Mouse (Mus musculus): Measurements from ENCODE around the gene Ghr. TPM values are rescaled to one million over a fixed set of nuclear protein-coding genes. Genes with fewer than 3 reads are reported as not detected.

The Ghr gene
- polyA plus RNA-seq, 2 experiments from 2014 or later, result not detected

GRCm38 (mm10) chr15:3514027-3514426 lies 69.3 kb downstream of the Ghr start:
- no peak for ATAC-seq

GRCm38 (mm10) chr15:3512380-3512779 lies 70.9 kb downstream of the Ghr start:
- no peak for ATAC-seq

- no peak for ATAC-seq
Measured at GRCm38 (mm10) chr15:3511639-3512171, 71.6 kb downstream of the Ghr start.

GRCm38 (mm10) chr15:3509089-3509488 lies 74.2 kb downstream of the Ghr start:
- no peak for ATAC-seq

GRCm38 (mm10) chr15:3507329-3507728 lies 76.0 kb downstream of the Ghr start:
- ATAC-seq, result no peak

GRCm38 (mm10) chr15:3504700-3505099 lies 78.6 kb downstream of the Ghr start:
- ATAC-seq, result no peak

- no peak for ATAC-seq
Measured at GRCm38 (mm10) chr15:3501683-3502082, 81.6 kb downstream of the Ghr start.

- no peak for ATAC-seq
Measured at GRCm38 (mm10) chr15:3499020-3499419, 84.3 kb downstream of the Ghr start.

GRCm38 (mm10) chr15:3497946-3498580 lies 85.2 kb downstream of the Ghr start:
- no peak for ATAC-seq

GRCm38 (mm10) chr15:3490868-3491267 lies 92.4 kb downstream of the Ghr start:
- ATAC-seq, result no peak

- ATAC-seq, result no peak
Measured at GRCm38 (mm10) chr15:3490011-3490410, 93.3 kb downstream of the Ghr start.

- ATAC-seq, result no peak
Measured at GRCm38 (mm10) chr15:3489180-3489579, 94.1 kb downstream of the Ghr start.

GRCm38 (mm10) chr15:3488601-3489000 lies 94.7 kb downstream of the Ghr start:
- ATAC-seq, result no peak

- ATAC-seq, result no peak
Measured at GRCm38 (mm10) chr15:3486691-3487090, 96.6 kb downstream of the Ghr start.

GRCm38 (mm10) chr15:3485367-3485766 lies 97.9 kb downstream of the Ghr start:
- ATAC-seq, result no peak

GRCm38 (mm10) chr15:3483451-3483850 lies 99.8 kb downstream of the Ghr start:
- ATAC-seq, result no peak

- no peak for ATAC-seq
Measured at GRCm38 (mm10) chr15:3469230-3469629, 114.1 kb downstream of the Ghr start.

- ATAC-seq, result no peak
Measured at GRCm38 (mm10) chr15:3466608-3467007, 116.7 kb downstream of the Ghr start.

GRCm38 (mm10) chr15:3464754-3465153 lies 118.5 kb downstream of the Ghr start:
- no peak for ATAC-seq

GRCm38 (mm10) chr15:3456543-3456942 lies 126.7 kb downstream of the Ghr start:
- no peak for ATAC-seq

- ATAC-seq, result no peak
Measured at GRCm38 (mm10) chr15:3455572-3455971, 127.7 kb downstream of the Ghr start.

GRCm38 (mm10) chr15:3452080-3452752 lies 131.1 kb downstream of the Ghr start:
- ATAC-seq, result no peak

- no peak for ATAC-seq
Measured at GRCm38 (mm10) chr15:3449564-3449963, 133.7 kb downstream of the Ghr start.

- ATAC-seq, result no peak
Measured at GRCm38 (mm10) chr15:3445285-3445909, 137.9 kb downstream of the Ghr start.

Measured in CD4-positive, CD25-positive, alpha-beta regulatory T cell, adult 4 months (primary cell).